Mouse (Mus musculus): ENCODE measurements around the gene Usp43. TPM values are rescaled to one million over a fixed set of nuclear protein-coding genes. Genes with fewer than 3 reads are reported as not detected.

Usp43 gene
- 1.9 and 2.6 TPM in 2 replicates for polyA plus RNA-seq (2015; fragmentation: Nextera tagmentation; extraction: Ambion mirVana)

DNA sequence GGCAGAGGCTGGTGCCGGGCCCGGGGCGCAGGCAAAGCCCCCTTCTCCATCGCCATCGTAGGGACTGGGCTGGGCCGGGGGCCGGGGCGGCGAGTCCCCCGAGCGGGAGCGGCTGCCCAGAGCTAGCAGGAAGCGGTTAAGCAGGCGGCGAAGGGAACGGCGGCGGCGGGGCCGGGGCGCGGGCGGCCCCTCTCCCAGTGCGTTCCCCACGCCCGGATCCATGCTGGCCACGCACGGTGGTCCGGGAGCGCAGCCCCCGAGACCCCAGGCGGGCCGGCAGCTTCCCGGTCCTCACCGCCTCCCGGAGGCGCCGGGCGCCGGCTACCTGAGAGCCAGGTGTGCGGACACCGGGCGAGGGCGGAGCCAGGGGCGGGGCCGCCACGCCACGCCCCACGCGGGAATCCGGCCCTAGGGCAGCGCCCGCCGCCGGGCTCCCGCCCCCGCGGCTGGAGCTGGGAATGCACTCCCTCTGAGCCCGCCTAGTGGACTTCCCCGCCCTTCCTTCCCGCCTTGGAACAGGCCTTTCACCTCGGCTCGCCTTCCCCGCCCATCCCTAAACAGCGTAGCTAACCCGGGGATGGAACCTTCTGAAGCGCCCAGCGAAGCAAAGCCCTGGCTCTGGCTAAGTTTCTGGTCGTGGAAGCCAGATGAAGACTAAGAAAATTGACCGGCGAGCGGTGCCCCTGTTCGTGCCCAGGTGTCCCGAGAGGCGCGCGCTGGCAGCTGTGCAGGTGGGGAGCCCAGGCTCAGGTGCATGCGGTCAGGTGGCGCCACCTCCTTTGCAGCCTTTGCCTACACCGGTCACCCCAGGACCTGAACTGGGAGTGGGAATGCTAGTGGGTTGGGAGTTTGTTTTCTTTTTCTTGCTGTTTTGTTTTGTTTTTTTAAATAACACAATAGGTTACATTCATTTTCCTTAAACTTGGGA lies at the start of gene Usp43:
Gene Usp43, minus strand, starts transcription at position 327 of the 928 bp plus-strand sequence.
- H3K27me3 ChIP-seq (ENCODE audit: insufficient read depth, low read length), result no peaks in the 10 kb centered on the region
- WGBS, result 2% methylated on average over 70 of the region's 80 CpGs
- peak; percentile 93 for ATAC-seq (ENCODE audit: low FRiP score, low TSS enrichment)

DNA sequence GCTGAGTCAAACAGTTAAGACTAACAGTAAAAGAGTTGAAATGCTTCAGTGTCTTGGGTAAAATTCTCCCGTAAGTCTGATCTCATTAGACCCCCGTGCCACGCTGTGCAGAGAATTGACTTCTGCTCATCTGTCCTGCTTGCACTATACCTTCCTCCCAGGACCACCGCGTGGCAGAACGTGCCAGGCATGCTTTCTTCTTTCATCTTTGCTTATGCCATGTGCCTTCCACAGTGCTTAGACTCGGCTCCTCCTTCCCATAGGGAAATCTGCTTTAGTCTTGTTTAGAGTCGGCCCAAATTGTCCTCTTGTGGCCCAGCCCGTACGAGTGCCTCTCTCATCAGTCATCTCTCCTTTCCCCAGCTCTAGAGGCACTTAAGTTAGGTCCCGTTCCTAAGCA lies 45.9 kb upstream of the Usp43 start:
- no peak overlapping the region for H3K27ac ChIP-seq (ENCODE audit: low read length)
- H3K36me3 ChIP-seq (ENCODE audit: insufficient read depth, low read length), result peaks cover 6% of the 10 kb centered on the region; the same call in 1 of the 2 replicates
- ATAC-seq (ENCODE audit: low FRiP score, low TSS enrichment), result no peak
- 75% methylated on average over 11 of the region's 11 CpGs for WGBS
- no peaks in the 10 kb centered on the region for H3K27me3 ChIP-seq (ENCODE audit: insufficient read depth, low read length)
- H3K9me3 ChIP-seq (ENCODE audit: low read length), result no peaks in the 10 kb centered on the region
- peaks cover 14% of the 10 kb centered on the region for H3K4me1 ChIP-seq (ENCODE audit: insufficient read depth, low read length)
- H3K9ac ChIP-seq (replicated peaks; ENCODE audit: low read length), result no peak overlapping the region
- H3K4me2 ChIP-seq (replicated peaks; ENCODE audit: low read depth, low read length), result no peak overlapping the region
- no peak overlapping the region for H3K4me3 ChIP-seq (ENCODE audit: low read length)

More for the DNA sequence above, at the start of gene Usp43:
- Histone ChIP-seq H3K27ac (ENCODE audit: low read length) (peak within 1 kb of the TSS; percentile 96), H3K9me3 (ENCODE audit: low read length) (no peaks in the 10 kb centered on the region), H3K4me3 (ENCODE audit: low read length) (peak within 1 kb of the TSS; percentile 74), H3K4me2 (replicated peaks; ENCODE audit: low read depth, low read length) (peak within 1 kb of the TSS; percentile 100), H3K9ac (replicated peaks; ENCODE audit: low read length) (peak within 1 kb of the TSS; percentile 75), H3K36me3 (ENCODE audit: insufficient read depth, low read length) (no peaks in the 10 kb centered on the region), H3K4me1 (ENCODE audit: insufficient read depth, low read length) (peaks cover 23% of the 10 kb centered on the region)

DNA sequence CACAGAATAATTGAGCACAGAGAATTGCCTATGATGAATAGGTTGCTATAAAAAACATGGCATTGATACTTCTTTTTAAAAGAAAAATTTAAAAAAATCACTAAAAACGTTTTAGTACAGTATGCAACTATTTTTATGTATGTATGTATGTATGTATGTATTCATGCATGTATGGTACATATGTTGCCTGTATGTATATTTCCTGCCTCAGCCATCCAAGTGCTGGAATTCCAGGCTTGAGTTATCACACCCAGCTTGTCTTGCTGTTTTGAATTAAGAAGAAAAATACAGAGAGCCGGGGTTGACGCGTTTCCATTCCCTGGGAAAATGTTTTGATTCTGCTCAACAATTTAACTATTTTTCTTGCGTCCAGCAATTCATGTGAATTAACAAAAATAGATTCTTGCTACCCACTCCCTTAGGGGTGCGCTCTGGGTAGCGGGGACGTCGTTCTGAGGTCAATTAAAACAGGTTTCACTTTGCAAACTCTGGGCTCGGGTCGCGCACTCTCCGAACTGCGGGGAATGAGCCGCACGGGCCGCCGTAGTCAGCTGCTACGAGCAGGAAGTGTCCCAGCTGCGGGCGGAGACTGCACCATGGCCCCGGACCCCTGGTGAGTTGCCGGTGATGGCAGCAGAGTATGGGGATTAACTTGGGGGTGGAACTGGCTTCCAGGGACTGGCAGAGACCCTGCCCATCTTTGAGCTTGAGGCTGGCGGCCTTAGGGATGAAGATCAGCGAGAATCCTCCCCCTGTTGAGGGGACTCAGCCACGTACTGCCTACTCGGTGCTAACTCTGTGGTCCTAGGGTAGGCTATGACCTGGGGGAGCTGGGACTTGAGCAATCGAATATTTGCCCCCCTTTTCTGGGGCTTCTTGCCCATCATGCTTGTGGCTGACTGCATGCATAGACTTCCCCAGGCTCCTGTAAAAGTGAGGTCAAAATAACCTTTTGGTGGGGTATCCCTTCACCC lies 44.2 kb upstream of the Usp43 start, which contains the start of gene Stx8:
Gene Stx8, plus strand, starts transcription at position 289 of the 974 bp plus-strand sequence.
- WGBS, result under 1% methylated on average over 28 of the region's 28 CpGs
- H3K27ac ChIP-seq (ENCODE audit: low read length), result peak within 1 kb of the TSS; percentile 37
- peaks cover 14% of the 10 kb centered on the region for H3K4me1 ChIP-seq (ENCODE audit: insufficient read depth, low read length)

DNA sequence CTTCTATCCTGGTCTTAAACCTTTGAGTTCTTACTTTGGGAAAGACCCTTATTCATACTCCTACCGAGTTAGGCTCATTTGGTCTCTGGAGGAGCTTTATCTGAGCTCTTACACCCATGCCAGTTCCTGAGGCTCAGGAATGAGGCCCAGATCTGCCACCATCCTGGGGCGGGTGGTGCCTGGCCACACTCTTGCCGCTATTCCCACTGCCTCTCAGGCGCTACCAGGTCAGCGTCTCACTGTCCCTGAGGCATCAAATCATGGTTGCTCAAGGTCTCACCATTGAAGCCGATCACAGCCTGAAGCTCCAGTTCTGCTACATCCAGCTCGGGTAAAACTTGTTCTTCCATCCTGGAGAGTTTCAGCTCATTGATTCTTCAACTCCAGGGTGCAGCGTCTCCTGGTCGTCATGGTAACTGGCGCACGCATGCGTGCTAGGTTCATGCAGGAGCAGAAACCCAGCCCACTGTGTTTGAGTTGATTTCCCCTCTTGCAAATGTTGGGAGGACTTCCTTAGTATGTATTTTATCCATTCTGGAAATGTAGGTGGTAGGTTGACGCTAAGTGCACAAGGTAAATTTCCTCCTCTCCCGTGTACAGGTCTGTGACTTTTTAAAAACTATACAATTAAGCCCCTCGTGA lies 43.4 kb upstream of the Usp43 start, which contains the start of gene Cfap52:
Gene Cfap52, minus strand, starts transcription at position 410 of the 642 bp plus-strand sequence.
- peak; percentile 75 for ATAC-seq (ENCODE audit: low FRiP score, low TSS enrichment)
- Histone ChIP-seq H3K27ac (ENCODE audit: low read length) (peak within 1 kb of the TSS; percentile 37), H3K4me2 (replicated peaks; ENCODE audit: low read depth, low read length) (peak within 1 kb of the TSS; percentile 81), H3K36me3 (ENCODE audit: insufficient read depth, low read length) (no peaks in the 10 kb centered on the region), H3K4me1 (ENCODE audit: insufficient read depth, low read length) (peaks cover 14% of the 10 kb centered on the region), H3K9me3 (ENCODE audit: low read length) (no peaks in the 10 kb centered on the region), H3K27me3 (ENCODE audit: insufficient read depth, low read length) (no peaks in the 10 kb centered on the region), H3K9ac (replicated peaks; ENCODE audit: low read length) (peak within 1 kb of the TSS; percentile 83), H3K4me3 (ENCODE audit: low read length) (peak within 1 kb of the TSS; percentile 88)
- 7% methylated on average over 15 of the region's 15 CpGs for WGBS

More for the DNA sequence above, 44.2 kb upstream of the Usp43 start, which contains the start of gene Stx8:
- peak; percentile 84 for ATAC-seq (ENCODE audit: low FRiP score, low TSS enrichment)
- Histone ChIP-seq H3K4me3 (ENCODE audit: low read length) (peak within 1 kb of the TSS; percentile 88), H3K27me3 (ENCODE audit: insufficient read depth, low read length) (no peaks in the 10 kb centered on the region), H3K9ac (replicated peaks; ENCODE audit: low read length) (peak within 1 kb of the TSS; percentile 83), H3K4me2 (replicated peaks; ENCODE audit: low read depth, low read length) (peak within 1 kb of the TSS; percentile 81), H3K36me3 (ENCODE audit: insufficient read depth, low read length) (peaks cover 6% of the 10 kb centered on the region; the same call in 1 of the 2 replicates), H3K9me3 (ENCODE audit: low read length) (no peaks in the 10 kb centered on the region)

GRCm38 (mm10) chr11:67964110-67964509 lies 42.2 kb upstream of the Usp43 start:
- Histone ChIP-seq H3K4me3 (ENCODE audit: low read length) (no peak overlapping the region), H3K27me3 (ENCODE audit: insufficient read depth, low read length) (no peaks in the 10 kb centered on the region), H3K4me1 (ENCODE audit: insufficient read depth, low read length) (peaks cover 14% of the 10 kb centered on the region), H3K36me3 (ENCODE audit: insufficient read depth, low read length) (no peaks in the 10 kb centered on the region), H3K4me2 (replicated peaks; ENCODE audit: low read depth, low read length) (no peak overlapping the region), H3K27ac (ENCODE audit: low read length) (no peak overlapping the region), H3K9me3 (ENCODE audit: low read length) (no peaks in the 10 kb centered on the region), H3K9ac (replicated peaks; ENCODE audit: low read length) (no peak overlapping the region)
- ATAC-seq (ENCODE audit: low FRiP score, low TSS enrichment), result no peak
- 77% methylated on average over 6 of the region's 6 CpGs for WGBS

GRCm38 (mm10) chr11:67954413-67954812 lies 32.5 kb upstream of the Usp43 start:
- Histone ChIP-seq H3K9ac (replicated peaks; ENCODE audit: low read length) (no peak overlapping the region), H3K4me1 (ENCODE audit: insufficient read depth, low read length) (no peaks in the 10 kb centered on the region), H3K27me3 (ENCODE audit: insufficient read depth, low read length) (no peaks in the 10 kb centered on the region), H3K27ac (ENCODE audit: low read length) (no peak overlapping the region), H3K4me3 (ENCODE audit: low read length) (no peak overlapping the region), H3K36me3 (ENCODE audit: insufficient read depth, low read length) (no peaks in the 10 kb centered on the region), H3K9me3 (ENCODE audit: low read length) (no peaks in the 10 kb centered on the region), H3K4me2 (replicated peaks; ENCODE audit: low read depth, low read length) (no peak overlapping the region)
- 86% methylated on average over 6 of the region's 6 CpGs for WGBS
- ATAC-seq (ENCODE audit: low FRiP score, low TSS enrichment), result no peak

- WGBS, result 48% methylated on average over 5 of the region's 5 CpGs
- no peaks in the 10 kb centered on the region for H3K27me3 ChIP-seq (ENCODE audit: insufficient read depth, low read length)
- no peaks in the 10 kb centered on the region for H3K36me3 ChIP-seq (ENCODE audit: insufficient read depth, low read length)
- no peak overlapping the region for H3K27ac ChIP-seq (ENCODE audit: low read length)
- H3K9me3 ChIP-seq (ENCODE audit: low read length), result no peaks in the 10 kb centered on the region
- H3K4me3 ChIP-seq (ENCODE audit: low read length), result no peak overlapping the region
- no peak overlapping the region for H3K4me2 ChIP-seq (replicated peaks; ENCODE audit: low read depth, low read length)
- H3K9ac ChIP-seq (replicated peaks; ENCODE audit: low read length), result no peak overlapping the region
- ATAC-seq (ENCODE audit: low FRiP score, low TSS enrichment), result no peak
- H3K4me1 ChIP-seq (ENCODE audit: insufficient read depth, low read length), result no peaks in the 10 kb centered on the region
These were observed 31.7 kb upstream of the Usp43 start for GRCm38 (mm10) chr11:67953604-67954003.

GRCm38 (mm10) chr11:67949475-67949874 lies 27.5 kb upstream of the Usp43 start:
- H3K9ac ChIP-seq (replicated peaks; ENCODE audit: low read length), result no peak overlapping the region
- H3K27me3 ChIP-seq (ENCODE audit: insufficient read depth, low read length), result no peaks in the 10 kb centered on the region
- H3K4me3 ChIP-seq (ENCODE audit: low read length), result no peak overlapping the region
- H3K36me3 ChIP-seq (ENCODE audit: insufficient read depth, low read length), result no peaks in the 10 kb centered on the region
- H3K27ac ChIP-seq (ENCODE audit: low read length), result no peak overlapping the region
- ATAC-seq (ENCODE audit: low FRiP score, low TSS enrichment), result no peak
- 80% methylated on average over 9 of the region's 9 CpGs for WGBS
- no peak overlapping the region for H3K4me2 ChIP-seq (replicated peaks; ENCODE audit: low read depth, low read length)
- no peaks in the 10 kb centered on the region for H3K9me3 ChIP-seq (ENCODE audit: low read length)
- H3K4me1 ChIP-seq (ENCODE audit: insufficient read depth, low read length), result 0 out of 2 replicates have a peak, but pooled peaks cover 6% of the 10 kb centered on the region

- no peaks in the 10 kb centered on the region for H3K27me3 ChIP-seq (ENCODE audit: insufficient read depth, low read length)
- H3K4me1 ChIP-seq (ENCODE audit: insufficient read depth, low read length), result 0 out of 2 replicates have a peak, but pooled peaks cover 6% of the 10 kb centered on the region
- H3K36me3 ChIP-seq (ENCODE audit: insufficient read depth, low read length), result no peaks in the 10 kb centered on the region
- no peaks in the 10 kb centered on the region for H3K9me3 ChIP-seq (ENCODE audit: low read length)
- 33% methylated on average over 3 of the region's 3 CpGs for WGBS
- no peak overlapping the region for H3K4me3 ChIP-seq (ENCODE audit: low read length)
- 0 out of 2 replicates have a peak, but pooled peaks have one; percentile 59 for ATAC-seq (ENCODE audit: low FRiP score, low TSS enrichment)
- no peak overlapping the region for H3K4me2 ChIP-seq (replicated peaks; ENCODE audit: low read depth, low read length)
- peak overlapping the region; percentile 13; the same call in 1 of the 2 replicates for H3K27ac ChIP-seq (ENCODE audit: low read length)
- H3K9ac ChIP-seq (replicated peaks; ENCODE audit: low read length), result no peak overlapping the region
These were observed 26.3 kb upstream of the Usp43 start for GRCm38 (mm10) chr11:67948229-67948628.

All from kidney, embryonic 16.5 days (tissue).